Mouse (Mus musculus) olfactory bulb, adult 2 months (tissue): Measurements from ENCODE around the gene Syk.

Experiments
- CTCF ChIP-seq: fragments of 200-500 bp; IDR thresholded peaks from 2 replicates; pipeline ENCODE4 v1.5.1; 2012; ENCODE audit warnings: low read depth, mild to moderate bottlenecking, low read length, moderate library complexity; ENCODE audit not compliant: insufficient read depth
- POLR2A ChIP-seq: fragments of 200-500 bp; IDR thresholded peaks from 2 replicates; pipeline ENCODE4 v1.6.1; 2012; ENCODE audit warnings: mild to moderate bottlenecking, low read depth, low read length, moderate library complexity; ENCODE audit not compliant: insufficient read depth

DNA sequence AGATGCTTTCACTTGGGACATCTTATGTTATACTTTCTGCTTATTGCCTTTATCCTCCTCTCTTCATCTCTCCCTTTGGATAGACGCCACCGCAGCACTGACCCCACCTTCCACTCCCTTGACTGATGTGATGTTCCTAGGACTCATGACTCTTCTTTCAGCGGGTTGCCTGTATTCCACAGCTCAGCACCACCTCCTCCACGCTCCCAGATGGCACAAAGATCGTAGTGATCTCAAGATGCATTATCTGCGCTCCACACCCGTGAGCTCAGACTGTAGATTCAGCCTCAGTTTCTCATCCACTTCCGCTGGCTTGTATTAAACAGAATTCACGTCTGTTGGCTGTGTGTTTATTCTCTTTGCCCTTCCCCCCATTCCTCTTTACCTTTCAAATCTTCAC, 28.3 kb upstream of the Syk start:
- no peak for TF ChIP-seq CTCF
- TF ChIP-seq POLR2A = no peak
